Mouse (Mus musculus): ENCODE data around the gene Lpp. TPM values are rescaled to one million over a fixed set of nuclear protein-coding genes. Genes with fewer than 3 reads are reported as not detected.

Gene Lpp
- total and polyA plus RNA-seq, 3 experiments: 0.64 to 1.2 (median 0.68) TPM

GRCm38 (mm10) chr16:24473966-24474365 is 80.7 kb downstream of the Lpp start:
- Histone ChIP-seq H3K4me2 (ENCODE audit: insufficient read depth, low read depth, poor library complexity, severe bottlenecking) (no peak overlapping the region), H3K36me3 (replicated peaks in 1 of 2; ENCODE audit: control insufficient read depth in 1 of 2, insufficient read depth in 1 of 2, low read length in 1 of 2) (no peaks in the 10 kb centered on the region), H3K9me3 (replicated peaks; ENCODE audit: low read length) (no peaks in the 10 kb centered on the region), H3K4me1 (ENCODE audit: control insufficient read depth in 1 of 2, insufficient read depth in 2 of 2) (peaks cover 0 to 12% of the 10 kb centered on the region in 2 experiments; a peak in 1 of 4 replicates), H3K9ac (ENCODE audit: insufficient read depth, low read depth) (no peak overlapping the region), H3K27me3 (replicated peaks) (peaks cover 2% of the 10 kb centered on the region), H3K79me2 (replicated peaks; ENCODE audit: control insufficient read depth, extremely low read depth, insufficient read depth, poor library complexity, severe bottlenecking) (no peaks in the 10 kb centered on the region), H3K27ac (ENCODE audit: insufficient read depth, low read depth) (no peak overlapping the region), H3K4me3 (replicated peaks in 1 of 3; ENCODE audit: low read depth in 2 of 3, low read length in 2 of 3, poor library complexity in 1 of 3) (no peak overlapping the region)
- DNase-seq (ENCODE audit: extremely low read depth): no peak
- in situ Hi-C loops (cut with MboI; ENCODE audit: low pct_ligation_motif_present, low pct_unique_long_range_greater_than_20kb, low sequenced_read_pairs) (no loop called here), dilution Hi-C loops (cut with MboI; ENCODE audit: extremely low pct_ligation_motif_present, extremely low pct_unique_long_range_greater_than_20kb, low sequenced_read_pairs) (no loop called here)
- TF ChIP-seq CHD1 (IDR thresholded peaks at IDR 0.05; ENCODE audit: low read depth, low read length): no peak
- TF ChIP-seq NRF1 (IDR thresholded peaks at IDR 0.05; ENCODE audit: low read depth, low read length): no peak
- no peak for TF ChIP-seq MYC (IDR thresholded peaks at IDR 0.05; ENCODE audit: low read depth, low read length)
- no peak for TF ChIP-seq KAT2A (IDR thresholded peaks at IDR 0.05; ENCODE audit: insufficient replicate concordance, low read length)
- no peak for TF ChIP-seq TCF12 (IDR thresholded peaks at IDR 0.05; ENCODE audit: low read depth, low read length)
- TF ChIP-seq SIN3A (IDR thresholded peaks at IDR 0.05; ENCODE audit: low read length): no peak
- TF ChIP-seq JUN (IDR thresholded peaks at IDR 0.05; ENCODE audit: insufficient read depth, low read depth, low read length): no peak
- no peak for TF ChIP-seq ZKSCAN1 (IDR thresholded peaks at IDR 0.05; ENCODE audit: borderline replicate concordance, low read depth, low read length)
- TF ChIP-seq CTCF (conservative IDR thresholded peaks at IDR 0.05 in 1 of 2, IDR thresholded peaks at IDR 0.05 in 1 of 2; ENCODE audit: low read depth in 2 of 2, low read length in 2 of 2): no peak
- no peak for TF ChIP-seq NELFE (IDR thresholded peaks at IDR 0.05; ENCODE audit: low read depth, low read length)
- no peak for TF ChIP-seq CHD2 (IDR thresholded peaks at IDR 0.05; ENCODE audit: low read length)
- no peak for TF ChIP-seq POLR2AphosphoS2 (IDR thresholded peaks at IDR 0.05; ENCODE audit: low read depth, low read length)
- no peak for TF ChIP-seq POLR2A (IDR thresholded peaks at IDR 0.05; ENCODE audit: low read depth, low read length)
- no peak for TF ChIP-seq MAZ (IDR thresholded peaks at IDR 0.05; ENCODE audit: low read depth, low read length)
- TF ChIP-seq ZNF384 (IDR thresholded peaks at IDR 0.05; ENCODE audit: low read depth, low read length): no peak

DNA sequence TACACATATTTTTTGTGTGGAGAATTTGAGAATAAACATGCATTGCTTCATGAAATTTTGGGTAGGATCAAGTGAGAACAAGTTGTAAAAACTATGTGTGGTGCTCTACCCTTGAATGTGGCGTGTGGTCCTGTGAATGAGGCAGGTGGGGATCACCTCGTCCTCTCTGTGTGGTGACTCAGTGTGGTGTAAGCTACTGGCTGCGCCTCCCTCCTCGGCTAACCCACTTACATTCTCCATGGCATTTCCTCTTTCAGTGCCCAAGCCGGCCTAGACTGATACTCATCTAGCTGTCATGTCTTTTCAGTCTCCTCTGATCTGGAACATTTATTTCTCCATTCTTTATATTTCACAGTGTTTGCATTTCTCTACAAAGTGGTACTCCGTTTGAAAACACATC is 81.5 kb downstream of the Lpp start:
- TF ChIP-seq MAX (IDR thresholded peaks at IDR 0.05; ENCODE audit: low read length) (no peak), SMC3 (IDR thresholded peaks at IDR 0.05; ENCODE audit: low read depth, low read length) (no peak), PAX5 (IDR thresholded peaks at IDR 0.05; ENCODE audit: low read length) (no peak), ETS1 (conservative IDR thresholded peaks at IDR 0.05; ENCODE audit: low read depth, low read length) (no peak), ZNF384 (IDR thresholded peaks at IDR 0.05; ENCODE audit: low read depth, low read length) (no peak), ZKSCAN1 (IDR thresholded peaks at IDR 0.05; ENCODE audit: borderline replicate concordance, low read depth, low read length) (no peak), ZMIZ1 (IDR thresholded peaks at IDR 0.05; ENCODE audit: low read depth, low read length) (no peak), MYC (IDR thresholded peaks at IDR 0.05; ENCODE audit: low read depth, low read length) (no peak), HCFC1 (IDR thresholded peaks at IDR 0.05; ENCODE audit: low read depth, low read length) (no peak), ZC3H11A (IDR thresholded peaks at IDR 0.05; ENCODE audit: low read depth, low read length) (no peak), USF2 (conservative IDR thresholded peaks at IDR 0.05; ENCODE audit: low read depth, low read length) (no peak), NELFE (IDR thresholded peaks at IDR 0.05; ENCODE audit: low read depth, low read length) (no peak), MEF2A (IDR thresholded peaks at IDR 0.05; ENCODE audit: borderline replicate concordance, low read depth, low read length) (no peak), ELF1 (IDR thresholded peaks at IDR 0.05; ENCODE audit: low read depth, low read length) (no peak), MAZ (IDR thresholded peaks at IDR 0.05; ENCODE audit: low read depth, low read length) (no peak), CTCF (conservative IDR thresholded peaks at IDR 0.05 in 1 of 2, IDR thresholded peaks at IDR 0.05 in 1 of 2; ENCODE audit: low read depth in 2 of 2, low read length in 2 of 2) (no peak), POLR2A (IDR thresholded peaks at IDR 0.05; ENCODE audit: low read depth, low read length) (no peak), CHD1 (IDR thresholded peaks at IDR 0.05; ENCODE audit: low read depth, low read length) (no peak)
- no peaks in the 10 kb centered on the region for H3K9me3 ChIP-seq (replicated peaks; ENCODE audit: low read length)
- no peak overlapping the region for H3K27ac ChIP-seq (ENCODE audit: insufficient read depth, low read depth)
- no peak overlapping the region for H3K4me2 ChIP-seq (ENCODE audit: insufficient read depth, low read depth, poor library complexity, severe bottlenecking)
- dilution Hi-C loops (cut with MboI; ENCODE audit: extremely low pct_ligation_motif_present, extremely low pct_unique_long_range_greater_than_20kb, low sequenced_read_pairs): no loop called here
- peaks cover 0 to 12% of the 10 kb centered on the region in 2 experiments; a peak in 1 of 4 replicates for H3K4me1 ChIP-seq (ENCODE audit: control insufficient read depth in 1 of 2, insufficient read depth in 2 of 2)
- DNase-seq (ENCODE audit: extremely low read depth): peak; percentile 21
- H3K9ac ChIP-seq (ENCODE audit: insufficient read depth, low read depth): no peak overlapping the region
- in situ Hi-C loops (cut with MboI; ENCODE audit: low pct_ligation_motif_present, low pct_unique_long_range_greater_than_20kb, low sequenced_read_pairs): no loop called here
- no peaks in the 10 kb centered on the region for H3K36me3 ChIP-seq (replicated peaks in 1 of 2; ENCODE audit: control insufficient read depth in 1 of 2, insufficient read depth in 1 of 2, low read length in 1 of 2)
- peaks cover 2% of the 10 kb centered on the region for H3K27me3 ChIP-seq (replicated peaks)
- no peaks in the 10 kb centered on the region for H3K79me2 ChIP-seq (replicated peaks; ENCODE audit: control insufficient read depth, extremely low read depth, insufficient read depth, poor library complexity, severe bottlenecking)
- H3K4me3 ChIP-seq (replicated peaks in 1 of 3; ENCODE audit: low read depth in 2 of 3, low read length in 2 of 3, poor library complexity in 1 of 3): no peak overlapping the region

Data from CH12.LX (cell line).